Mouse (Mus musculus) stomach, postnatal 0 days (tissue): ENCODE results near the gene Phkb.

Source experiments
- CTCF ChIP-seq: IDR thresholded peaks from 2 replicates; pipeline ENCODE4 v1.5.1; 2016; ENCODE audit warnings: antibody characterized with exemption, low read depth, mild to moderate bottlenecking, moderate library complexity
- EP300 ChIP-seq: optimal IDR thresholded peaks from 2 replicates; pipeline ENCODE3; 2016; ENCODE audit warnings: antibody characterized with exemption

GRCm38 (mm10) chr8:85977588-85978077 is 136.9 kb downstream of the Phkb start:
- TF ChIP-seq CTCF = peak; percentile 37
- no peak for TF ChIP-seq EP300
